14 mouse cellular contexts compared by ENCODE assay signal in genomic region chr14:25060285-25060684, GRCm38 (mm10).
"Had no signal": no experiment of that assay in that cellular context is flagged by ENCODE, and none has a peak within 500 bp of the region (broad histone marks: within the 10 kb centered on the region; RNA-seq: fewer than 3 reads in every experiment).

No protein-coding gene starts in this region.

- DNase-seq: kidney, adult 8-10 months; kidney, postnatal 10 days; kidney, postnatal 4 days; left cerebral cortex, postnatal 4 days; retina, postnatal 1 day; right cerebral cortex, postnatal 4 days had no signal

- H3K9me3 ChIP-seq: megakaryocyte, embryonic 14.5 days; neural tube, embryonic 13.5 days had no signal

- H3K4me3 ChIP-seq: layer of hippocampus, adult 2 months; megakaryocyte, embryonic 14.5 days; neural tube, embryonic 13.5 days had no signal

- H3K9ac ChIP-seq: neural tube, embryonic 13.5 days had no signal

- ATAC-seq: intestine, postnatal 0 days; midbrain, embryonic 16.5 days had no signal

- H3K4me1 ChIP-seq: megakaryocyte, embryonic 14.5 days had no signal

- H3K27ac ChIP-seq: layer of hippocampus, adult 2 months; macrophage; neural tube, embryonic 13.5 days had no signal

- H3K36me3 ChIP-seq: neural tube, embryonic 13.5 days had no signal

- H3K4me2 ChIP-seq: liver, embryonic 11.5 days; midbrain, embryonic 11.5 days; neural tube, embryonic 13.5 days had no signal
